Mouse (Mus musculus): Measurements from ENCODE around the gene Zfp109. TPM values are rescaled to one million over a fixed set of nuclear protein-coding genes. Genes with fewer than 3 reads are reported as not detected.
A peak's percentile ranks its signal among the peaks of the same experiment; 100 is the strongest.

Gene Zfp109
- total RNA-seq, 1 experiment from 2014 or later: 10.6 TPM

DNA sequence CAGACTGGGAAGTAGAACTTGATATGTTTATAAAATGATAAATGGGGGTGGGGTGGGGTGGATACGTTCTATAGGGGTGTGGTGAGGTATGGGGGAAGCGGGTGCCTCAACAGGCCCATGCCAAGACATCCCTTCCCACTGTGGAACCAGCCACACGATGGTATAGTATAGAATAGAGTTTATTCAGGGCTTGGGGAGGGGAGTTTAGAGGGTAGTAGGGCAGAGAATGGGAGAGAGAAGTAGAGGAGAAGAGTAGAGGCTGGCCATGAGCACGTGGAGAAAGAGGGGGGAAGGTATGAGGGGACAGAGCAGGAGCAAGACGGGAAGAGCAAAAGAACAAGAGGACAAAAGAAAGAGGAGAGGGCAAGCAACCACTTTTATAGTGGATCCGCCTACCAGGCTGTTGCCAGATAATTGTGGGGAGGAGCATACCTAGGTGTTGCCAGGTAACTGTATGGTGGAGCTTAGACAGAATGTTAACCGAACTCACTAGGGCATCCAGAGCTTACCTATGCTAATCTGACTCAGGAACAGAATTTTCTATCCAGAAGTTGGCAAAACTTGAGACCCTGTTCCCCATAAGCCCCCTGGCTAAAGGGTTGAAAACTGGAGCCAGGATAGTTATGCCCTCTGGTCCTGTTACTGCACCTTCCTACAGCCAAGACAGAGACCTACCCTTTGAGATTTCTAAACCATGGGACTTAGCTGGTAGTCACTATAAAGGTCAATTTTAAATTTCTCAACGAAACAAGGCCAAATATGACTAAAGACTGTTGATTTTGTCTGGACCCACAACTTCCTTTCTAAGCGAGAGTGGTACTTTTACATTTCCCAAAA is 16.6 kb upstream of the Zfp109 start:
- peak in 1 of 2 experiments; percentile 19; a peak in 1 of 4 replicates for ATAC-seq (replicated peaks in 1 of 2; ENCODE audit: insufficient read depth in 1 of 2, low FRiP score in 2 of 2, low TSS enrichment in 1 of 2, low read depth in 1 of 2, poor library complexity in 2 of 2, severe bottlenecking in 2 of 2)

DNA sequence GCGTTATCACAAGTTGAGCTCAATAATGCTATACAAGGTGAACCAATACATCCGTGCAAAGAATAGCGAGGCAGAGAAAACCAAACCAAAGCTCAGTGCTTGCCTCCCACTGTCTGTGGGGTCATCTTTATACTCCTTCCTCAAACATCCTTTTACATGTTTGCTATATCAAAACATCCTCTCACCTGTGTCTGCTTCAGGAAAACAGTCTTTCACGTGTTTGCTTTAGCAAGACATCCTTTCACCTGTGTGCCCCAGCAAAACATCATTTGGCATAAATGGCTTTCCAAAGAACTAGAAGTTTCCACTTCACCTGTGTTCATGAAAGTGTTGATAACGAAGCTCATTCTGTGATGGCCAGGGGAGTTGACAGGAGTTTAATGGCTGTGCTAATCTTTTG is 26.0 kb downstream of the Zfp109 start, which contains the start of gene Zfp111:
Gene Zfp111 (minus strand): TSS at position 101 of the 400 bp plus-strand sequence.
- no peak for ATAC-seq (replicated peaks in 1 of 2; ENCODE audit: insufficient read depth in 1 of 2, low FRiP score in 2 of 2, low TSS enrichment in 1 of 2, low read depth in 1 of 2, poor library complexity in 2 of 2, severe bottlenecking in 2 of 2)

- no peak for ATAC-seq (replicated peaks in 1 of 2; ENCODE audit: insufficient read depth in 1 of 2, low FRiP score in 2 of 2, low TSS enrichment in 1 of 2, low read depth in 1 of 2, poor library complexity in 2 of 2, severe bottlenecking in 2 of 2)
These were observed 27.1 kb downstream of the Zfp109 start for GRCm38 (mm10) chr7:24210296-24210695.

GRCm38 (mm10) chr7:24208282-24208886 is 29.0 kb downstream of the Zfp109 start:
- no peak for ATAC-seq (replicated peaks in 1 of 2; ENCODE audit: insufficient read depth in 1 of 2, low FRiP score in 2 of 2, low TSS enrichment in 1 of 2, low read depth in 1 of 2, poor library complexity in 2 of 2, severe bottlenecking in 2 of 2)

DNA sequence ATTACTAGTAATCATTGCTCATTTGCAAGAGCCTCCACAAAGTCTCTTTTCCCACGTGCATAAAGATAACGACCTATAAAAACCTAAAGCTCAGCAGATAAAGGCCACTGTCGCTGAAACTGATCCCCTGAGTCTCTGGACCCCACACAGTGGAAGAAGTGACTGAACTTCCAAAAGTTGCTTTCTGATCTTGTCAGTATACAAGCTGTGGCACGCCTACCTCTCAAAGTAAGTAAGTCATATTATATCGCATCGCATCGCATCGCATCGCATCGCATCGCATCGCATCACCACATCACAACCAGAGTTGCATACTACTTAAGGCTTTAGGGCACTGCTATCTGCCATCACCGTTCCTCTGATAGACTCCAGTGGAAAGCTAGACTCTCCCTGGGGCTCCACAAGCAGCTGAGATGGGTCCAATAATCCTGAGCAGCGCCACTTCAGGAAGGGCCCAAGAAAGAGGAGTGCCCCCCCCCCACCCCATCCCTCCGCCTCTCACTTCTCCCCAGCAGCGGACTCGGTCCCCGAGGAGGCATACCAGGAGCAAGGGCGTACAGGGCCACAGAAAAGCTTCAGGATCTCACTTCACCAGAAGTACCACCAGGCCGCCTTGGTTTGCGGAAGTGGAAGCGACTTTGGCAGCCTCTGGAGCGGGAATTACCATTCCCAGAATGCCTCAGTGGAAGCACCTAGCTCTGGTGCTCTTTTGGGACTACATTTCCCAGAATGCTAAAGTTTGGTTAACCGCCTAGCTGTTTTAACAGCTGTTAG is 29.7 kb downstream of the Zfp109 start:
- ATAC-seq (replicated peaks in 1 of 2; ENCODE audit: insufficient read depth in 1 of 2, low FRiP score in 2 of 2, low TSS enrichment in 1 of 2, low read depth in 1 of 2, poor library complexity in 2 of 2, severe bottlenecking in 2 of 2): peak; percentile 86 to 93

DNA sequence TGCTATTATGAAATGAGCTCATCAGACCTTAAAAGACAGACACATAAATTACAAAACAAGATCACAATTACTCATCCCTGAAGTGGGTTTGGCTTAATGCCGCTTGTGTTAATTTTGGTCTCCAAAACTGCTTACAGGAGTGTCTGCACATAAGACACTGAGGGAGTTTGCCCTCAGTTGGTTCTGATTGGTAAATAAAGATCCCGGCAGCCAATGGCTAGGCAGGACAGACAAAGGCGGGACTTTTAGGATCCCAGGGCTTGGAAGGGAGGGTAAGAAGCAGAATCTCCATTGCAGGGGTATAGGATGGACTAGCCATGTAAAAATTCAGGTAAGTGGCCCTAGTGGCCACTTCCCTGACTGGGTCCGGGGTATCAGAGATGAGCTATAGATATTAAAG is 40.4 kb downstream of the Zfp109 start:
- ATAC-seq (replicated peaks in 1 of 2; ENCODE audit: insufficient read depth in 1 of 2, low FRiP score in 2 of 2, low TSS enrichment in 1 of 2, low read depth in 1 of 2, poor library complexity in 2 of 2, severe bottlenecking in 2 of 2): no peak

DNA sequence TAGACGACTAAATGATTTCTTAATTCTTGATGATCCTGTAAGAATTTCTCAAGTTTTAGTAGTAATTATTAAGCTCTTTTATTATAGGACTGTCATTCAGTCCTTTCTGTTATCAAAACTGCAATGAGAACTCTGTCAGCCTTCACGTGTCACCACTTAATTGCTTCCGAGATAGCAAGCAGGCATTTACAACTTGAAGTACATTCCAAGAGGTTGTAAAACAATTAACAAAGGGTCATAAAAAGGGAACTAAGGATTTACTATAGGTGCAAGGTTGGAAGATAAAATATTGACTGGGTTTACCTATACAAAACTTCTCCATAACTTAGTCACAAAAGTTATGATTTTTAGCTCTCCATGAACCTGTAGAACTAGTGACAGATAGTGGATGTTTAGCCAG is 44.2 kb downstream of the Zfp109 start:
- no peak for ATAC-seq (replicated peaks in 1 of 2; ENCODE audit: insufficient read depth in 1 of 2, low FRiP score in 2 of 2, low TSS enrichment in 1 of 2, low read depth in 1 of 2, poor library complexity in 2 of 2, severe bottlenecking in 2 of 2)

DNA sequence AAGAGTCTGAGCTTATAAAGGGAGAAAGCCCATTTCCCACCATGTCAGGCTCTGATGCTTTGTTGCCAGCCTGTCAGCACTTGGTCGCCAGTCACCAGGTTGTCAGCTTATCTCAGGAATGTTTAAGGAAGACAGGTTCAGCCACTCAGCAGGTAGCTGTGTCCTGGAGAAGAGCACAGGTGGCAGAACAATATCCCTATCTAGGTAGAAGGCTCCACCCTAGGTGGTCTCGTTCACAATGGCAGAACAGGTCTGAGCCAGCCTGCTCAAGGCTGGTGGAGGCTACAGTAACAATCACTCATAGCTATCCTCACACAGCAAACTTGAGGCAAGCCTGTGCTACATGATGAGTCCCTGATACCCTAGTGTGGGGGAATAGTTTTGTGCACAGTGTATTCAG is 46.0 kb downstream of the Zfp109 start:
- no peak for ATAC-seq (replicated peaks in 1 of 2; ENCODE audit: insufficient read depth in 1 of 2, low FRiP score in 2 of 2, low TSS enrichment in 1 of 2, low read depth in 1 of 2, poor library complexity in 2 of 2, severe bottlenecking in 2 of 2)

DNA sequence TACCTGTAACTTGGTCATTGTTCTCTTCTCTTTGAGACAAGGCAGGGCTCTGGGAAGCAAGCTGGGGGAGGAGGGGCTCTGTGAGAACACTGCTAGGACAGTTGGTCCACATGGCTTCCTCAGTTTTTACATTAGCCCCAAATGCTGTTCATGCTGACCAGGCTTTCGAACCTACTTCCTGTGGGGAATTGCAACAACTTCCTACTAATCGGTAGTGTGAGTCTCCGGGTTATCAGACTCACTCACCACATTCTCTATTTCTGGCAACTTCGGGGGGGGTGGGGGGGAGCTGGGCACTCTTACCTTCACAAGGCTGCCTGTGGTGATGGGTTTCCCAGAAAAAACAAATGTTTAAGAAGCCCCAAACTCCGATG is 47.8 kb downstream of the Zfp109 start:
- ATAC-seq (replicated peaks in 1 of 2; ENCODE audit: insufficient read depth in 1 of 2, low FRiP score in 2 of 2, low TSS enrichment in 1 of 2, low read depth in 1 of 2, poor library complexity in 2 of 2, severe bottlenecking in 2 of 2): peak in 1 of 2 experiments; percentile 48; a peak in 1 of 4 replicates

- ATAC-seq (replicated peaks in 1 of 2; ENCODE audit: insufficient read depth in 1 of 2, low FRiP score in 2 of 2, low TSS enrichment in 1 of 2, low read depth in 1 of 2, poor library complexity in 2 of 2, severe bottlenecking in 2 of 2): no peak
These were observed 48.3 kb downstream of the Zfp109 start for GRCm38 (mm10) chr7:24188901-24189570.

DNA sequence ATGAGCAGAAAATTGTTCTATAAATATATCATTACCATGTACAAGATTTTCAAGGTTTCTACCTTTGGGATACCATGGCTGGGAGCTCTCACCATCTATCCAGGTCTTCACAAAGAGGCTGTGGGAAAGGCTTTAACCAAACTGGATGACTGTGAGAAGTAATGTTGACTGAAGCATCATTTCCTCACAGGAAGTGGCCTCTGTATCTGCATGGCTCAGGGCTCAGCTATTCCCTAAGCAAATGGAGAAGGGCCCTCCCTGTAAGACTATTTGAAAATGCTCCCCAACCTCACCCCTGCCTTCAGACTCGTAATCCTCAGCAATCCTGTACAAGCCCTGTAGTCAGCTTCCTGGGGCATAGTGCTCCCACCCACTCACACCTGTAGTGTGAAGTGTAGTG is 49.7 kb downstream of the Zfp109 start:
- ATAC-seq (replicated peaks in 1 of 2; ENCODE audit: insufficient read depth in 1 of 2, low FRiP score in 2 of 2, low TSS enrichment in 1 of 2, low read depth in 1 of 2, poor library complexity in 2 of 2, severe bottlenecking in 2 of 2): peak in 1 of 2 experiments; percentile 48; a peak in 1 of 4 replicates

Other genes with a start within 250 kb of the Zfp109 start
- not detected in 2 replicates for gene V1rd19, start 235.9 kb downstream of the Zfp109 start, total RNA-seq (2017)
- not detected in 2 replicates for gene Vmn1r183, start 184.3 kb downstream of the Zfp109 start, total RNA-seq (2017)
- 12.1 and 12.9 TPM in 2 replicates for gene Zfp180, start 155.6 kb downstream of the Zfp109 start, total RNA-seq (2017)
- gene Zfp112, start 125.2 kb downstream of the Zfp109 start, total RNA-seq (2017): 0.60 and 1.1 TPM in 2 replicates
- 10.6 and 19.4 TPM in 2 replicates for gene Zfp235, start 103.4 kb downstream of the Zfp109 start, total RNA-seq (2017)
- gene Zfp114, start 62.5 kb downstream of the Zfp109 start, total RNA-seq (2017): 2.7 and 2.8 TPM in 2 replicates
- gene Zfp111, start 26.1 kb downstream of the Zfp109 start, total RNA-seq (2017): 13.8 and 15.4 TPM in 2 replicates
- 2.0 and 4.6 TPM in 2 replicates for gene Zfp108, start 17.2 kb upstream of the Zfp109 start, total RNA-seq (2017)
- gene Zfp93, start 32.9 kb upstream of the Zfp109 start, total RNA-seq (2017): 5.1 and 9.1 TPM in 2 replicates
- gene Zfp61, start 63.7 kb upstream of the Zfp109 start, total RNA-seq (2017): 23.2 and 24.6 TPM in 2 replicates
- 5.5 and 6.5 TPM in 2 replicates for gene Zfp94, start 79.1 kb upstream of the Zfp109 start, total RNA-seq (2017)
- not detected in 2 replicates for gene Tescl, start 96.4 kb upstream of the Zfp109 start, total RNA-seq (2017)
- not detected in 2 replicates for gene Lypd5, start 111.6 kb upstream of the Zfp109 start, total RNA-seq (2017)
- 75.9 and 80.8 TPM in 2 replicates for gene Kcnn4, start 132.7 kb upstream of the Zfp109 start, total RNA-seq (2017)
- gene Smg9, start 162.1 kb upstream of the Zfp109 start, total RNA-seq (2017): 15.6 and 21.3 TPM in 2 replicates
- not detected in 2 replicates for gene Irgc1, start 214.7 kb upstream of the Zfp109 start, total RNA-seq (2017)
- gene Plaur, start 224.9 kb upstream of the Zfp109 start, total RNA-seq (2017): 37.1 and 53.2 TPM in 2 replicates
- 0.35 TPM in 1 of 2 replicates, not detected in the other for gene Cadm4, start 244.5 kb upstream of the Zfp109 start, total RNA-seq (2017)